ENCODE assay signal across 11 mouse cellular contexts in the genomic region with DNA sequence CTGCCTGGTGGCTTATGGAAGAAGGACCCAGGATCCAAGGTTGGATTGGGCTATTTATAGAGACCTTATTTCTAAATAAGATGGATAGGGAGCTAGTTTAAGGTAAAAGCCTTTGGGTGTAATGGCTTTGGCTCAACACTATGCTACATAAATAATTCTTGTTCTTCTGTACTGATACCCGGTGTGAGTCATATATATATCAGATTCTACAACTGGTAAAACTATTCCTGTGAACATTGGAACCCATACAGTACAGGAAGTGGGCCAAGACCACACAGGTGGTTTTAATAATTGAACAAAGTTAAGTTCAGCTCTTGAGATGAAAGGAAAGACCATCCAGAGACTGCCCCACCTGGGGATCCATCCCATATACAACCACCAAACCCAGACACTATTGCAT. TPM values are rescaled to one million over a fixed set of nuclear protein-coding genes. Genes with fewer than 3 reads are reported as not detected.
DNase-seq lines count a peak whose midpoint lies in the region; ATAC-seq and TF ChIP-seq lines count a peak whose summit lies in the region.
"Had no signal": no experiment of that assay in that cellular context is flagged by ENCODE, and none has a peak within 500 bp of the region (broad histone marks: within the 10 kb centered on the region; RNA-seq: fewer than 3 reads in every experiment).

No protein-coding gene starts in this region.

- H3K27me3 ChIP-seq in intestine, embryonic 14.5 days (replicated peaks; ENCODE audit: control insufficient read depth, insufficient read depth, low read length) = no peaks in the 10 kb centered on the region
- no peaks in the 10 kb centered on the region for H3K27me3 ChIP-seq in intestine, postnatal 0 days (replicated peaks; ENCODE audit: control insufficient read depth, insufficient read depth, low read length)
- no peaks in the 10 kb centered on the region for H3K27me3 ChIP-seq in embryonic facial prominence, embryonic 15.5 days
- no peaks in the 10 kb centered on the region for H3K27me3 ChIP-seq in limb, embryonic 14.5 days (ENCODE audit: control insufficient read depth, insufficient read depth, low read length)

- no peak overlapping the region for H3K27ac ChIP-seq in intestine, embryonic 14.5 days (ENCODE audit: low read depth)
- H3K27ac ChIP-seq in intestine, postnatal 0 days (ENCODE audit: low read depth, low read length) = no peak overlapping the region
- H3K27ac ChIP-seq in embryonic facial prominence, embryonic 15.5 days (replicated peaks) = no peak overlapping the region
- H3K27ac ChIP-seq in limb, embryonic 14.5 days (replicated peaks; ENCODE audit: low read depth, low read length) = no peak overlapping the region

- no peak for TF ChIP-seq CTCF in intestine, postnatal 0 days (IDR thresholded peaks at IDR 0.05; ENCODE audit: low read depth)

- no peaks in the 10 kb centered on the region for H3K36me3 ChIP-seq in intestine, embryonic 14.5 days (ENCODE audit: control insufficient read depth, insufficient read depth, low read length)
- no peaks in the 10 kb centered on the region for H3K36me3 ChIP-seq in intestine, postnatal 0 days (ENCODE audit: control insufficient read depth, insufficient read depth)
- 0 out of 2 replicates have a peak, but pooled peaks cover 3% of the 10 kb centered on the region for H3K36me3 ChIP-seq in embryonic facial prominence, embryonic 15.5 days
- no peaks in the 10 kb centered on the region for H3K36me3 ChIP-seq in limb, embryonic 14.5 days (ENCODE audit: control insufficient read depth, insufficient read depth, low read length)

- DNase-seq in intestine, embryonic 14.5 days (ENCODE audit: low spot score) = no peak
- no peak for DNase-seq in limb, embryonic 14.5 days (ENCODE audit: low spot score)
- DNase-seq in ovary, adult 18-20 months (ENCODE audit: low spot score) = no peak
- no peak for DNase-seq in right cerebral cortex, postnatal 25 days

- H3K4me1 ChIP-seq in intestine, embryonic 14.5 days (replicated peaks; ENCODE audit: control insufficient read depth, insufficient read depth, low read length) = peaks cover 5% of the 10 kb centered on the region; the same call in 1 of the 2 replicates
- no peaks in the 10 kb centered on the region for H3K4me1 ChIP-seq in intestine, postnatal 0 days (replicated peaks; ENCODE audit: control insufficient read depth, insufficient read depth, low read length)
- H3K4me1 ChIP-seq in embryonic facial prominence, embryonic 15.5 days = peaks cover 6% of the 10 kb centered on the region
- H3K4me1 ChIP-seq in limb, embryonic 14.5 days (ENCODE audit: control insufficient read depth, insufficient read depth, low read length) = peaks cover 6% of the 10 kb centered on the region

- H3K4me2 ChIP-seq in intestine, embryonic 14.5 days (ENCODE audit: low read length) = peak overlapping the region; percentile 75
- H3K4me2 ChIP-seq in intestine, postnatal 0 days (replicated peaks; ENCODE audit: low read depth) = no peak overlapping the region; the same call in 1 of the 2 replicates
- peak overlapping the region; percentile 69; the same call in 1 of the 2 replicates for H3K4me2 ChIP-seq in embryonic facial prominence, embryonic 15.5 days (replicated peaks)
- H3K4me2 ChIP-seq in limb, embryonic 14.5 days (replicated peaks; ENCODE audit: low read depth, low read length, severe bottlenecking) = no peak overlapping the region

- TF ChIP-seq POLR2A in limb, embryonic 14.5 days (IDR thresholded peaks at IDR 0.05; ENCODE audit: borderline replicate concordance, extremely low read depth, insufficient read depth, insufficient read length) = no peak

- WGBS in intestine, embryonic 14.5 days = 80% methylated on average over 1 of the region's 1 CpGs
- 80% methylated on average over 1 of the region's 1 CpGs for WGBS in intestine, postnatal 0 days
- 78% methylated on average over 1 of the region's 1 CpGs for WGBS in embryonic facial prominence, embryonic 15.5 days
- 80% methylated on average over 1 of the region's 1 CpGs for WGBS in limb, embryonic 14.5 days

- H3K4me3 ChIP-seq in intestine, embryonic 14.5 days (ENCODE audit: low read depth, low read length) = peak overlapping the region; percentile 86; the same call in 1 of the 2 replicates
- H3K4me3 ChIP-seq in intestine, postnatal 0 days (ENCODE audit: low read depth, low read length) = no peak overlapping the region
- H3K4me3 ChIP-seq in embryonic facial prominence, embryonic 15.5 days (replicated peaks) = no peak overlapping the region
- 0 out of 2 replicates have a peak overlapping the region, but pooled peaks have one; percentile 75 for H3K4me3 ChIP-seq in limb, embryonic 14.5 days (replicated peaks; ENCODE audit: low read length)

- ATAC-seq in intestine, embryonic 14.5 days (replicated peaks; ENCODE audit: low FRiP score, low TSS enrichment, low read depth) = 0 out of 2 replicates have a peak, but pooled peaks have one; percentile 20
- no peak for ATAC-seq in intestine, postnatal 0 days
- peak; percentile 3 for ATAC-seq in CD4-positive, CD25-positive, alpha-beta regulatory T cell, adult 4 months
- no peak for ATAC-seq in embryonic facial prominence, embryonic 15.5 days (ENCODE audit: insufficient number of reproducible peaks, low FRiP score, low TSS enrichment, low read depth)
- no peak for ATAC-seq in limb, embryonic 14.5 days (ENCODE audit: low FRiP score, low read depth)
- no peak for ATAC-seq in frontal cortex, adult (ENCODE audit: low TSS enrichment)

- no peaks in the 10 kb centered on the region for H3K9me3 ChIP-seq in intestine, embryonic 14.5 days (ENCODE audit: control insufficient read depth, low read length)
- no peaks in the 10 kb centered on the region for H3K9me3 ChIP-seq in intestine, postnatal 0 days (ENCODE audit: control insufficient read depth)
- no peaks in the 10 kb centered on the region for H3K9me3 ChIP-seq in embryonic facial prominence, embryonic 15.5 days (replicated peaks)
- no peaks in the 10 kb centered on the region for H3K9me3 ChIP-seq in limb, embryonic 14.5 days (ENCODE audit: control insufficient read depth, low read length)

- H3K9ac ChIP-seq in intestine, embryonic 14.5 days (ENCODE audit: low read length) = no peak overlapping the region
- no peak overlapping the region for H3K9ac ChIP-seq in intestine, postnatal 0 days (ENCODE audit: low read depth, low read length)
- H3K9ac ChIP-seq in embryonic facial prominence, embryonic 15.5 days = no peak overlapping the region
- no peak overlapping the region for H3K9ac ChIP-seq in limb, embryonic 14.5 days (ENCODE audit: low read depth, low read length, severe bottlenecking)

RNA-seq across cellular contexts. Expression of gene Zfp58, which starts 0.6 kb away (rescaled TPM):
- polyA plus RNA-seq in intestine, embryonic 14.5 days (2014; fragmentation: Nextera tagmentation; extraction: Ambion mirVana) = 10.1 and 13.0 TPM in 2 replicates
- polyA plus RNA-seq in intestine, postnatal 0 days (2015; fragmentation: Nextera tagmentation; extraction: Ambion mirVana) = 4.1 and 4.7 TPM in 2 replicates
- polyA plus RNA-seq in CD4-positive, CD25-positive, alpha-beta regulatory T cell, adult 4 months (2017; shearing (Covaris generic)) = 10 to 100 TPM; 18.0 to 18.7 TPM
- polyA plus RNA-seq in embryonic facial prominence, embryonic 15.5 days (2015; fragmentation: Nextera tagmentation; extraction: Ambion mirVana) = 14.4 and 15.6 TPM in 2 replicates
- polyA plus RNA-seq in limb, embryonic 14.5 days (2012; rRNA removed) = 4.9 and 7.7 TPM in 2 replicates
- polyA plus RNA-seq in limb, embryonic 14.5 days (2014; fragmentation: Nextera tagmentation; extraction: Ambion mirVana) = 15.1 and 15.3 TPM in 2 replicates
- polyA plus RNA-seq: erythroblast, embryonic 14.5 days had no signal

RNA-seq across cellular contexts. Expression of gene Zfp874b, which starts 16.9 kb away (rescaled TPM):
- polyA plus RNA-seq in intestine, embryonic 14.5 days (2014; fragmentation: Nextera tagmentation; extraction: Ambion mirVana) = 1.9 and 2.0 TPM in 2 replicates
- 1.2 and 1.3 TPM in 2 replicates for polyA plus RNA-seq in intestine, postnatal 0 days (2015; fragmentation: Nextera tagmentation; extraction: Ambion mirVana)
- 10 to 100 TPM; 15.5 TPM for polyA plus RNA-seq in CD4-positive, CD25-positive, alpha-beta regulatory T cell, adult 4 months (2017; shearing (Covaris generic))
- polyA plus RNA-seq in embryonic facial prominence, embryonic 15.5 days (2015; fragmentation: Nextera tagmentation; extraction: Ambion mirVana) = 2.7 and 3.2 TPM in 2 replicates
- polyA plus RNA-seq in limb, embryonic 14.5 days (2012; rRNA removed) = 3.9 and 4.3 TPM in 2 replicates
- 2.6 and 3.3 TPM in 2 replicates for polyA plus RNA-seq in limb, embryonic 14.5 days (2014; fragmentation: Nextera tagmentation; extraction: Ambion mirVana)

RNA-seq across cellular contexts. Expression of gene Gm26965, which starts 25.0 kb away (rescaled TPM):
- not detected in 2 replicates for polyA plus RNA-seq in intestine, embryonic 14.5 days (2014; fragmentation: Nextera tagmentation; extraction: Ambion mirVana)
- not detected in 2 replicates for polyA plus RNA-seq in intestine, postnatal 0 days (2015; fragmentation: Nextera tagmentation; extraction: Ambion mirVana)
- polyA plus RNA-seq in CD4-positive, CD25-positive, alpha-beta regulatory T cell, adult 4 months (2017; shearing (Covaris generic)) = 1 to 10 TPM; 1.0 to 2.2 TPM
- polyA plus RNA-seq in embryonic facial prominence, embryonic 15.5 days (2015; fragmentation: Nextera tagmentation; extraction: Ambion mirVana) = not detected in 2 replicates
- polyA plus RNA-seq in limb, embryonic 14.5 days (2012; rRNA removed) = not detected in 2 replicates
- not detected in 2 replicates for polyA plus RNA-seq in limb, embryonic 14.5 days (2014; fragmentation: Nextera tagmentation; extraction: Ambion mirVana)
- polyA plus RNA-seq: erythroblast, embryonic 14.5 days; gonadal fat pad, adult 2 months; limb, embryonic 11.5 days had no signal

RNA-seq across cellular contexts. Expression of gene Zfp87, which starts 25.1 kb away (rescaled TPM):
- 22.7 and 23.7 TPM in 2 replicates for polyA plus RNA-seq in intestine, embryonic 14.5 days (2014; fragmentation: Nextera tagmentation; extraction: Ambion mirVana)
- 23.2 and 23.9 TPM in 2 replicates for polyA plus RNA-seq in intestine, postnatal 0 days (2015; fragmentation: Nextera tagmentation; extraction: Ambion mirVana)
- polyA plus RNA-seq in CD4-positive, CD25-positive, alpha-beta regulatory T cell, adult 4 months (2017; shearing (Covaris generic)) = 10 to 100 TPM; 53.6 to 54.3 TPM
- 24.6 TPM in 2 replicates for polyA plus RNA-seq in embryonic facial prominence, embryonic 15.5 days (2015; fragmentation: Nextera tagmentation; extraction: Ambion mirVana)
- 15.3 and 15.4 TPM in 2 replicates for polyA plus RNA-seq in limb, embryonic 14.5 days (2012; rRNA removed)
- polyA plus RNA-seq in limb, embryonic 14.5 days (2014; fragmentation: Nextera tagmentation; extraction: Ambion mirVana) = 26.7 and 27.0 TPM in 2 replicates

RNA-seq across cellular contexts. Expression of gene Zfp874a, which starts 49.5 kb away (rescaled TPM):
- 8.8 and 9.0 TPM in 2 replicates for polyA plus RNA-seq in intestine, embryonic 14.5 days (2014; fragmentation: Nextera tagmentation; extraction: Ambion mirVana)
- 3.0 and 3.2 TPM in 2 replicates for polyA plus RNA-seq in intestine, postnatal 0 days (2015; fragmentation: Nextera tagmentation; extraction: Ambion mirVana)
- 10 to 100 TPM; 14.1 to 19.7 TPM for polyA plus RNA-seq in CD4-positive, CD25-positive, alpha-beta regulatory T cell, adult 4 months (2017; shearing (Covaris generic))
- 10.1 and 10.7 TPM in 2 replicates for polyA plus RNA-seq in embryonic facial prominence, embryonic 15.5 days (2015; fragmentation: Nextera tagmentation; extraction: Ambion mirVana)
- polyA plus RNA-seq in limb, embryonic 14.5 days (2012; rRNA removed) = 3.8 and 5.5 TPM in 2 replicates
- polyA plus RNA-seq in limb, embryonic 14.5 days (2014; fragmentation: Nextera tagmentation; extraction: Ambion mirVana) = 9.9 and 10.8 TPM in 2 replicates

Comparison
In these comparisons a context has a peak if more than half of its experiments do, and no peak if none do; other contexts are left out.
1. ATAC-seq: peak in intestine, embryonic 14.5 days (single experiment) and CD4-positive, CD25-positive, alpha-beta regulatory T cell, adult 4 months (single experiment); none in intestine, postnatal 0 days (single experiment), embryonic facial prominence, embryonic 15.5 days (single experiment), limb, embryonic 14.5 days (single experiment) and frontal cortex, adult (single experiment).
2. H3K4me2 ChIP-seq: peak in intestine, embryonic 14.5 days (single experiment) and embryonic facial prominence, embryonic 15.5 days (single experiment); none in intestine, postnatal 0 days (single experiment) and limb, embryonic 14.5 days (single experiment).
3. H3K4me3 ChIP-seq: peak in intestine, embryonic 14.5 days (single experiment) and limb, embryonic 14.5 days (single experiment); none in intestine, postnatal 0 days (single experiment) and embryonic facial prominence, embryonic 15.5 days (single experiment).